Comparison of ENCODE assay signal across 8 mouse cellular contexts in the genomic region with DNA sequence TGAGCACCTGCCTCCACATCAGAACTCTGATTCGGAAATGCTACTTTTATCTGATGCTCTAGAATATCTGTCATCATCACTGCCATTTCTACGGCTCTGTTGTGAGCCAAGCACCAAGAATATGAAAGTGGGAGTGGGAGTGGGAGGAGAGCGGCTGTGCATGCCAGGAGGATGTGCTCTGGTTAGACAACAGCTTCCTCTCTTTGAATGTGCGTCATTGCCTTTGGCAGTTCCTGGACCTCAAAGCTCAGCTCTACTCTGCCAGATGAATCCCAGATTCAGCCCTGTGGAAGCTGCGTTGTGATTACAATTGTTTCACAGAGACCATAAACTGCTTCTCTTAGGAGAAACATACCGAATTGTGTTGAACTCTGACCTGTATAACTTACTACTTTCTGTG.
A peak's percentile ranks its signal among the peaks of the same experiment; 100 is the strongest.
DNase-seq lines count a peak whose midpoint lies in the region; ATAC-seq lines count a peak whose summit lies in the region.

No protein-coding gene starts in this region.

- no peak for ATAC-seq in megakaryocyte-erythroid progenitor cell, adult 5-6 weeks (replicated peaks; ENCODE audit: low FRiP score, low TSS enrichment, poor library complexity, severe bottlenecking)

- intact Hi-C loops in heart, postnatal 14 days (cut with DNase I): no loop called here

- DNase-seq in gastrocnemius, postnatal 25 days: peak; percentile 25
- no peak for DNase-seq in gastrocnemius, adult 8-10 months (ENCODE audit: low spot score in 2 of 2)
- DNase-seq in NIH3T3 (ENCODE audit: low read depth): peak; percentile 61
- peak; percentile 11 to 21 for DNase-seq in heart, postnatal 14 days
- DNase-seq in left cerebral cortex, adult 9 months (ENCODE audit: low spot score in 2 of 2): peak; percentile 39 to 64
- no peak for DNase-seq in cerebellum, adult 8-10 months
- no peak for DNase-seq in cerebellum, postnatal 10 days

Comparison
In these comparisons a context has a peak if more than half of its experiments do, and no peak if none do; other contexts are left out.
1. DNase-seq: peak in gastrocnemius, postnatal 25 days (single experiment), NIH3T3 (single experiment), heart, postnatal 14 days (2 of 2) and left cerebral cortex, adult 9 months (2 of 2); none in gastrocnemius, adult 8-10 months (0 of 2), cerebellum, adult 8-10 months (single experiment) and cerebellum, postnatal 10 days (0 of 2).